Mouse (Mus musculus): Measurements from ENCODE around the gene Parva.

GRCm38 (mm10) chr7:112635936-112636335 is 208.6 kb downstream of the Parva start:
- TF ChIP-seq CTCF (conservative IDR thresholded peaks at IDR 0.05; ENCODE audit: low read length) (peak; percentile 48), POU5F1 (IDR thresholded peaks at IDR 0.05; ENCODE audit: borderline replicate concordance, low read length) (no peak), NANOG (IDR thresholded peaks at IDR 0.05; ENCODE audit: borderline replicate concordance, low read length) (no peak)
